Mouse (Mus musculus) layer of hippocampus, adult 8-10 months (tissue): ENCODE measurements at regions not wholly inside any gene's neighbourhood (a gene's known extent, or its start where the extent isn't known, plus 50 kb on each side); places are given as distances from the start of the nearest gene placed in this dataset.
A peak's percentile ranks its signal among the peaks of the same experiment; 100 is the strongest.

Source experiments
- DNase-seq, 2 experiments: peaks; one replicate each; pipeline ENCODE4 v3.0.0; 2022; ENCODE audit warnings: low spot score in 2 of 2

GRCm38 (mm10) chr10:21672171-21672570 is 79.2 kb downstream of the 1700020N01Rik start:
- no peak for DNase-seq

- DNase-seq: no peak
Measured at GRCm38 (mm10) chr10:21672666-21673065, 79.7 kb downstream of the 1700020N01Rik start.

- no peak for DNase-seq
Measured at GRCm38 (mm10) chr10:21673831-21674230, 80.9 kb downstream of the 1700020N01Rik start.

- DNase-seq: no peak
Measured at GRCm38 (mm10) chr10:21675786-21676185, 82.8 kb downstream of the 1700020N01Rik start.

GRCm38 (mm10) chr10:21677911-21678310 is 85.0 kb downstream of the 1700020N01Rik start:
- no peak for DNase-seq

- no peak for DNase-seq
Measured at GRCm38 (mm10) chr10:21678372-21678771, 85.4 kb downstream of the 1700020N01Rik start.

- no peak for DNase-seq
Measured at GRCm38 (mm10) chr10:21678811-21679451, 86.0 kb downstream of the 1700020N01Rik start.

- no peak for DNase-seq
Measured at GRCm38 (mm10) chr10:21680789-21681188, 87.8 kb downstream of the 1700020N01Rik start.

GRCm38 (mm10) chr10:21684286-21685013 is 91.5 kb downstream of the 1700020N01Rik start:
- no peak for DNase-seq

- DNase-seq: peak; percentile 29 to 56
Measured at GRCm38 (mm10) chr10:21685122-21685798, 92.3 kb downstream of the 1700020N01Rik start.

GRCm38 (mm10) chr10:21686060-21686459 is 93.1 kb downstream of the 1700020N01Rik start:
- no peak for DNase-seq

GRCm38 (mm10) chr10:21687484-21687883 is 94.5 kb downstream of the 1700020N01Rik start:
- no peak for DNase-seq

GRCm38 (mm10) chr10:21688513-21688912 is 95.6 kb downstream of the 1700020N01Rik start:
- no peak for DNase-seq

- DNase-seq: no peak
Measured at GRCm38 (mm10) chr10:21689847-21690269, 96.9 kb downstream of the 1700020N01Rik start.

GRCm38 (mm10) chr10:21695185-21695584 is 102.2 kb downstream of the 1700020N01Rik start:
- DNase-seq: no peak

- DNase-seq: no peak
Measured at GRCm38 (mm10) chr10:21696671-21697070, 103.7 kb downstream of the 1700020N01Rik start.

GRCm38 (mm10) chr10:21701580-21701979 is 108.6 kb downstream of the 1700020N01Rik start:
- no peak for DNase-seq

GRCm38 (mm10) chr10:21702134-21702533 is 109.2 kb downstream of the 1700020N01Rik start:
- DNase-seq: no peak

- peak; percentile 17 to 24 for DNase-seq
Measured at GRCm38 (mm10) chr10:21711866-21712265, 118.9 kb downstream of the 1700020N01Rik start.

GRCm38 (mm10) chr10:21712828-21713227 is 119.9 kb downstream of the 1700020N01Rik start:
- no peak for DNase-seq

- no peak for DNase-seq
Measured at GRCm38 (mm10) chr10:21715436-21715835, 122.5 kb downstream of the 1700020N01Rik start.

GRCm38 (mm10) chr10:21718189-21718588 is 125.2 kb downstream of the 1700020N01Rik start:
- no peak for DNase-seq
